Mouse (Mus musculus) embryo, embryonic 11.5 days (tissue): ENCODE data around the gene Cnnm4.
A peak's percentile ranks its signal among the peaks of the same experiment; 100 is the strongest.

Source experiments
- DNase-seq: peaks from one replicate; pipeline ENCODE4 v3.0.0-alpha.2; 2012; ENCODE audit warnings: low read depth, low spot score

Cnnm4 gene

DNA sequence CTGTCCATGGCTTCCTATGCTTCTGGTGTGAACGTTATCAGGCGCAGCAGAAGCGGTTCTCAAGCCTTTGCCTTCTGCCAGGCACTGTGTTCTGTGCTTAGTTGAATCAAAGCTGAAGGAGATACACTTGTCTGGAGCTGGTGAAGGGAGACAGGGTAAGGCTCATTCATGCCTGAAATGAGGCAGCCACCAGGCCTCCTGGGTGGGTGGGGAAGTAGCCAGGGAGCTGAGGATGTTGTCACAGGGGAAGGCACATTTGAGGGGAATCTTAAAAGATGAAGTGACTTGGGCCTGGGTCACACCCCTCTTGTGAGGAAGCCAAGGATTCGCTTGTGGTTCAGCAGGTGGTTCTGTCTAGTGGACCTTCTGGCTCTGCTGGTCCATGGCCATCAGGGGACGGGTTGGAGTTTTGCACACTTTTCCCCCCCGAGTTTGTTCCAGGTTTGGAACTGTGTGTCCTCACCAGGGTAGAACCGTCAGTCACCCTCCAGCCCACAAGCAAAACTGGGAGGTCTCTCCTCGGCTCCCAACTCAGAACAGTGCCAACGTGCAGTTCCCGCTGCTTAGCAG is 1.9 kb downstream of the Cnnm4 start:
- no peak for DNase-seq

DNA sequence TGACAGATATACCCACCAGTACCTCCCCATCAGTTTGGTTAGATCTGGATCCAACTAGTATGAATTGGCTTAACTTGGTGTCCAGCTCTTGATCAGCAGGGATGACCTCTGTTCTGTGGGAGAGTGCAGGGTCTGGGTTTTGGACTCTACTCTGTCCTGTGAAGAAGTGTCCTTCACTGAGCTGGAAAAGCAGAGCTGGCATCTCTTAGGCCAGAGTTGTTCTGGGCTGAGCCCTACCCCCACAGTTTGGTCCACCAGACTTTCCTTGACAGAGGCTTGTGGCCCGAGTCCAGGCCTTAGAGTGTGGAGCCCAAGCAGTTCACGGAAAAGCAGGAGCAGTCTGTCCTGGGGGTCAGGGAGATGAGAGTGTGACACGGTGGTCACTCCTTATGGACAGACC is 3.2 kb downstream of the Cnnm4 start:
- DNase-seq, result no peak

DNA sequence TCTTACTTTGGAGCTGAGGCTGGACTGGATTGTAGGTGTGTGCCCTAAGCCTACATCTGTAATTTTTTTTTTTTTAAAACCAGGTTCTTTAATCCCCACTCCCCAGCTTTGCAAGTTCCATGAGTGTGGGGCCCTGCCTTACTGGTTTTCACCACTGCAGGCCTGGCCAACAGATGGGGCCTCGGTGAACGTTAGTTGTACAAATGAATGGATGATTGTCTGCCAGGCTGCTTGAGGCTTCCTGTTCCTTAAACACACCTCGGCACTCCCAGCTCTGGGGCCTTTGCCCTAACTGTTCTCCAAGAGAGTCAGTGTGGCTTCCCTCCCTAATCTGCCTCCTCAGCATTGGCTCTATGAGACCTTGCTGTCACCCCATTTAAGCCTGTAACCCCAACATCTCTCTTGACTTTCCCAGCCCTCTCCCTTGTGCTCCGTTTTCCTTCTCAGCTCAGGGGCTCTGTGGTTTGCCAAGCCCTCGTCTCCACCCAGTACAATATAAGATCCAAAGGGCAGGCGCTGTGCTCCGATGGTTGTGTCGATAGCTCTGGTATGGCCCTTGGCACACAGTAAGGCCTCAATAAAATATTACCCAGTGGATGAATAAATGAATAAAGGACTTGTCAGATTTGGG is 4.2 kb downstream of the Cnnm4 start:
- DNase-seq, result no peak

DNA sequence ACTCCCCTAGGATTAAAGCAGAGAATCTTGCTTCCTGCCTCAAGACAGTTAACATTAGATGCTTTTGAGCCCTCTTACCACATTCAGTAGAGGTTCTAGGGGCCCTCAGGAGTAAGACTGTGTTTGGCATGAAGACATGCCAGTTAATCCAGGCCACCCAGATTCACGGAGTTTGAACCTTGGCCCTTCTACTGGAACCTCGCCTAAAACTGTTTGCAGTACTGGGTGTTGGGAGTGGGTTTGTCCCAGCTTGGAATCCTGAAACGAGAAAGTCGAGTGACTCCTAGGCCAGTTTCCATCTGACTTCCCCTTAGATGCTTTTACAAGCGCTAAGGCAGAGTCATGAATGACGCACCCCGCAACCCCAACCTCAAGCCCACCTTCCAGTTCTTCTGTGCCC is 5.0 kb downstream of the Cnnm4 start:
- DNase-seq, result no peak

DNA sequence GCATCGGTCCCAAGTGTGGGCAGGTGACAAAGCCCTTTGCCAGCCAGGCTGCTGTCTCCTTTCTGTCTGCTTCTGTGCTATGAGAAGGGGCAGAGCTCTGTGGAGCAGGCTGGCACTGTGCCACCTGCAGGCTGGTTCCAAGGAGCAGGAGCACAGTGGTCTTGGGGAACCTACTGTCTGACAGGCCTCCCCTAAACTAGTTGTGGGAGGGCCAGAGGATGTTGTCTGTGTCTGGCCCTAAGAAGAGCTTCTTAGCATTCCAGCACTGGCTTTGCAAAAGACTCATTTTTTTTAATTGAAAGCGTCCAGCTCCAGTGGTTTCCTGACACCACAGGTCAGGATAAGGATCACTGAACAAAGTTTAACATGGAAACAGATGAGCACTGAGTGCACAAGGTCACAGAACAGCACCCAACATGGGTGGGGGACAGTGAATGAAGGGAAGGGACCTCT is 6.9 kb downstream of the Cnnm4 start:
- no peak for DNase-seq

DNA sequence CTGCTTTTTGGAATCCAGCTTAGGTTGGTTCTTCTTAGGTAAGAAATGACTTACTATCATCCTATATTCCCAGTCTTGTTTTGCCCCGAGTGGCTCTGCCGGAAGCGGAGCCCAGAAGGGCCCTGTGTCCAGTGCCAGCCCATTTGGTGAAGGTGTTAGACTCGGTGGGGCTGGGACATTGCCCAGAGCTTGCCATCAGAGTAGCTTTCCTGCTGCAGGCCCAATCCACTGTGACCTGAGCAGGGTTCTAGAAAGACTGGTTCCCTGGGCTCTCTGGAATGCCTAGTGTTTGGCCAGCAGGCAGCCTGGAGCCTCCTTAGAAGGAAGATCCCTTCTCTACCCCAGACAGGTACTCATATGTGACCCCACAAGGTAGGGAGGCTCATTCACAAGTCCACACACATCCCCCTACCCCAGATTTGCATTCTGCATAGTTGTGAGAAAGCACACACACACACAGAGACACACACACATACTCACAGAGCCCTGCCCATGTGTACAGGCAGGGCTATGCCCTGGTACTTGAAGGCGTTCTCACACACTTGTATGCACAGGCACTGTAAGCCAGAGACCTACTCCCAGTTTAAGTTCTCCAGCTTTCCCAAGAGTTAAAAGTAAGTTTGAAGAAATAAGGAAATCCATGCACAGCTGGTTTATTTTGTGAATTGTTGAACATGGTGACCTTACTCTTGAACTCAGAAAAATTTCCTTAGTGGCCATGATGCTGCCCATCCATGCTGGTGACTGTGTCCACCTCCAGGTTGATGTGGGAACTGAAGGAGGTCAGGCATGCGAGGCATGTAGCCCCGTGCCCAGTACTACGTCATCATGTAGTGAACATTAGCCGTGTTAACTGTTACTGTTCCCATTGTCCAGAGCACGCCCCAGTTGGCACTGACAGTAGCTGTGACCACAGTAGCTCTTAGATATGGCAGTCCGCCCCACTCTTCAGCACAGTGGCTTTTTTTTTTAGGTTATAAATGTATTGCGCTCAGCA is 8.8 kb downstream of the Cnnm4 start:
- DNase-seq, result no peak

DNA sequence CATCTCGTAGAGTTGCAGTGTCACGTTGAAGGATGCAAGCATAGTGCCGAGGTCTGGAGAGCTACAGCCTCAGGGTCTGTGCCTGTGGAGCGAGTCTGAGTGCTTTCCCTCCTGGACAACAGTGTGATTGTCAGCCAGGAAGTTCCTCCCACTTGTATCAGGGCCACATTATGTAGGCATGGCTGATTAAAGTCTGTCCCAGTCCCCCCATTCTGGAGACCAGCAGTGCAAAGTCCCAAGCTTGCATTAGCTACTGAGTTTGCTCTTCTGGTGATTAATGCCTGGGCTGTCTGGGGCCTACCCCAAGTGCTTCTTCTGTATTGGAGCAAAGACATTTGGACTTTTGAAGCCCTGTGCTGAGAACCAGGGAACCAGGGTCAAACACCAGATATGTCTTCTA is 12.4 kb downstream of the Cnnm4 start:
- DNase-seq, result no peak

DNA sequence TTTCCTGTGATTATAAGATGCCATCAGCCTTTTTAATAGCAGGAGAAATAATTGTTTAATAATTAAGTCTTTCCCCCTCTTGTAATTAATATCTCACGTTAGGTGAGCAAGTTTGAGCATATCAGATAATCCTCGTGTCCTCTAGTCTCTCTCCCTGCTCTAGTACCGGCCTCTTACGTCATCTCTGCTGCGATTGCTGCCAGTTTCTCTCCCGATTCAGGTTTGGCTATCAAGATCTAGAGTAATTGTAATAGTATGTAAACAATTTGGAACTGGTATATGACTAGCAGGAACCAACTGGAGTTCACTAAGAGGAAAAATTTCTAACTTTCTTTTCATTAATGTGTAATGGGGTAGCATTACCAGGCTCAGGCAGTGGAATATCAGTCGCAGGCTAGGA is 13.7 kb downstream of the Cnnm4 start:
- no peak for DNase-seq

DNA sequence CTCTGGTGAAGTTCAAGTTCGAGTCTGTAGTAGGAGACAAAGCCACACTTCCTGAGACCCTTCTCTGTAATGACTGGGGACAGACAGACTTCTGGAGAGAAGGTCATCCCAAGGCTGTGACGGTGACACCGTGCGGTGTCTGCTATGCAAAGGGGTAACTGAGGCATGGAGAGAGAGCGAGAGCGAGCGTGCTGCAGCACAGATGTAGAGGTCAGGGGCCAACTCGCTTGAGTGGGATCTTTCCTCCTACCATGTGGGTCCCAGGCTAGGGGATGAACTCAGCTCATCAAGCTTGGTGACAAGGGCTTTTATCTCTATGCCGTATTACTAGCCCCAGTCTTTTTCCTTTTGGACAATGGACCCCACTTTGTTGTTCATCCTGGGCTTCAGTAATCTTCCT is 15.7 kb downstream of the Cnnm4 start:
- no peak for DNase-seq

DNA sequence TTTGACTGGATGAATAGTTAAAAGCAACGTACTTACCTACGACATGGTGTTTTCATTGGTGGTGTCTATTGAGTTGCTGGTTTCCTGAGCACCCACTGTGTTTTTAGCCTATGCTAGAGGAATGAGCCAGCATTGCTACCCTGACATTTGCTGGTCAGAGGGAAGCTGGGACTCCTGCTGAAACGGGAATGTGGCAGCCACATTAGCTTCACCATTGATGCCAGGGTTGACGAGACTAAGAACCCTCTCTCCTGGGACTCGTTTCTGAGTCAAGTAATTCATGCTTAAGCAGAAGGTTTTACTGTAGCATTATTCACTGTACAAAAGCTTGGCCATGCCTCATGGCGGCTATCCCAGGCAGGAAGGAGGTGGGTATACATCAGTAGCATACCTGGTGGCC is 18.2 kb downstream of the Cnnm4 start:
- no peak for DNase-seq

DNA sequence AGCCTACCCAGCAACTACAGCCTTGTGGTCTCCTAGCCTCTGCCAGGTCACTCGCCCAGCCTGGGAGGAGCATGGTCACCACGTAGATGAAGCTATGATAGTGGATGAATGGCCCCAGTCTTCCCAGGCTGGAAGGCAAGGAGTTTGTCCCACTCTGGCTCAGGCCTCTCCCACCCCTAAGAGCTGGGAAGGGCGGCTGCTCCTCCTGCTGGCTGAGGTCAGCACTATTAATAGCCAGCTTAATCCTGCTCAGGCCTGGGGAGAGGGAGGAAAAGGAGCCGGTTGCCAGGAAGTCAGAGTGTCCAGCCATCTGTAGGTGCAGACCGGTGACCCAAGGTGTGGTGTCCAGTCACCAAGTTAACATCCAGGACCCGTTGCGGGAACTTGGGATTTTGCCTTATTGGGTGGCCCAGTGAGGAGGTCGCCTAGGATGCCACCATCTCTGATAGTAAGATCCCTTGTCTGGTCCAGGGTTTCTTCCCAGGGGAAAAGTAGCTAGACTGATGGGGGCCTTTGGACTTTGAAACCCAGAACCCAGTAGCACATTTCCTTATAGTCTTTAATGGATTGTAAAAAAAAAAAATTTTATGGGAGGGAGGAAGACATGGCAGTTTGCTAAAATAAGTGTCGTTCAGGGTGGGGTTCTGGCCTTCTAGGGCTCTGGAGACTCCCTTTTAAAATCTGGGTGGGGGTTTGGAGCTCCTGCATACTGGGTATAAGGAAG is 21.2 kb downstream of the Cnnm4 start:
- DNase-seq, result no peak

DNA sequence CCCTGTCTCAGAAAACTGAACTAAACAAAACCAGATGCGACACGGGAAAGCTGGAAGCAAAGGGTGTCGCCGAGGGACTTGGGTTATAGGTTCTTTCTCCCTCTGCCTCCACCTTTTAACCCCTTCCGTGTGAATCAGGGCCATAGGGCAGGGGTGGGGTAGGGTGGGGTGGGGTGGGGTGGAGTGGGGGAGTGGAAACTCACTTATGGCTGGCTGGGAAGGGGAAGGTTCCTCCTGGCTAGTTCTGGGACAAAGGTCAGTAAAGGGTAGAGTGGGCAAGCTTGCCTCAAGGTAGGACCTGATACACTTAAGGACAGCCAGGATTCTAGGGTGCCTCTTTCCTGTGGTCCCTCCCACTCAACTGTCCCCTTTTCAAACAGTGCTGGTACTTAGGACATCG is 21.9 kb downstream of the Cnnm4 start:
- DNase-seq, result no peak

DNA sequence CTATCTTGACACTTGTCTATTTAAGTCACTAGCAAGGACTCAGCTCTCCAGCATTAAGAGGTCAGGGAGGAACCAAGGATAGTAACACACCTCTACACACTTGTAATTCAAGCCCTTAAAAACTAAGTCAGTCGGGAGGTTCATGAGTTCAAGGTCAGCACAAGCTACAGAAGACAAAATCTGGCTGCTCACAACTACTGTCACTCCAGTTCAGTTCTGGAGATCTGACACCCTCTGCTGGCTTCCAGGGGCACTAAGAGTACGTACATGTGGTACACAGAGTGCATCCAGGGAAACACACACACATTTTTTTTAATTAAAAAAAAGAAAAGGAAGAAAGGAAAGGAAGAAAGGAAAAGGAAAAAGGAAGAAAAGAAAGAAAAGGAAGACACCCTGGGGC is 25.3 kb downstream of the Cnnm4 start:
- DNase-seq, result no peak

DNA sequence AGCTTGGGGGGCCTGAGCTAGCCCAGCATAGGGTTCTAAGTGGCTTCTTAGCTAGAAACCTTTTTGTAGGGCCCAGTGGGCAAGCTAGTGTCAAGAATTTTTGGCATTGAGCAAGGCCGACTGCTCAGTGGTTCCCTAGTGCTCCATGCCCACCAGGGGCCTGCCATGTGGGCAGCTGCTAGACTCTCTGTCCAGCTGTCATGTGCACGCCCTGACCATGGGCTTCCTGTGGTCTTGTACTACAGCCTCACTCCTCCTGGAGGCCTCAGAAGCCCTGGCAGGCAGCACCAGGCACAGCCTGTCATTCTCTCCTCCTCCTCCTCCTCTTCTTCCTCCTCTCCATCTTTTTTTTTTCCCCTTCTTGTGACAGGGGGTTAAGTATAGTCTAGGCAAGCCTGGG is 25.9 kb downstream of the Cnnm4 start:
- no peak for DNase-seq

DNA sequence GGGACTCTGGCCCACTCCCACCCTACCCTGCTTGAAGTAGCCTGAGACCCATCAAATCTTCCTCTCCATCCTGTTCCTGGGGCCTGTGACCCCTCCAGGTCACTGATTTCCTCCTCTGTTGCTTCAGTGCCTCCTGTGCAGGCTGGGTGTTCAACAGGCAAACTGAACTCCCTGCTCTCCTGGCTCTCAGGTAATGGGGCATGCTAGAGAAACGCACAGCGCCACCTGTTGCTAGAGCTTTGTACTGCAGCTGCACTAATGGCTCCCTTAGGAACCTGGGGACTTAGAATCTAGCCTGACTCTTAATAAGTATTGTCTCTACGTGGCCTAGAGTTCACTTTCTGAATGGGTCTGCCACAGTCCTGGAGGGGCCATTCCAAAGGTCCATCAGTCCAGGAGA is 29.8 kb downstream of the Cnnm4 start:
- peak; percentile 56 for DNase-seq

DNA sequence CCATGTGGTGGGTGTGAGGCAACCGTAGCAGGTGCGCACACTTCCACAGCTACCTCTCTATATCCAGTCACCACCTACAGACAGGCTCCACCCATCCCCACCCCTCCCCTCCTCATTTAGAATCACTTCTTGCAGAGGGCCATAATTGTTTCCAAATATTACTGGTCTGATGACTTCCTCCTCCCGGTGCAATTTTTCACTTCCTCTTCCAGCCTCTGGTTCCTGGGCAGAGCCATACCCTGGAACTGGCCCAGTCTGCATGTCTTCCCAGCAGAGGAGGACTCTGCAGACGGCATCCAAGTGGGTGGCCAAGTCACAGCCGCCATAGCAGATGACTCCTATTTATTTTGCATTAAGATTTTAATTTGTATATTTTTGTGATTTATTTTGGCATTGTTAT is 36.8 kb downstream of the Cnnm4 start:
- no peak for DNase-seq

DNA sequence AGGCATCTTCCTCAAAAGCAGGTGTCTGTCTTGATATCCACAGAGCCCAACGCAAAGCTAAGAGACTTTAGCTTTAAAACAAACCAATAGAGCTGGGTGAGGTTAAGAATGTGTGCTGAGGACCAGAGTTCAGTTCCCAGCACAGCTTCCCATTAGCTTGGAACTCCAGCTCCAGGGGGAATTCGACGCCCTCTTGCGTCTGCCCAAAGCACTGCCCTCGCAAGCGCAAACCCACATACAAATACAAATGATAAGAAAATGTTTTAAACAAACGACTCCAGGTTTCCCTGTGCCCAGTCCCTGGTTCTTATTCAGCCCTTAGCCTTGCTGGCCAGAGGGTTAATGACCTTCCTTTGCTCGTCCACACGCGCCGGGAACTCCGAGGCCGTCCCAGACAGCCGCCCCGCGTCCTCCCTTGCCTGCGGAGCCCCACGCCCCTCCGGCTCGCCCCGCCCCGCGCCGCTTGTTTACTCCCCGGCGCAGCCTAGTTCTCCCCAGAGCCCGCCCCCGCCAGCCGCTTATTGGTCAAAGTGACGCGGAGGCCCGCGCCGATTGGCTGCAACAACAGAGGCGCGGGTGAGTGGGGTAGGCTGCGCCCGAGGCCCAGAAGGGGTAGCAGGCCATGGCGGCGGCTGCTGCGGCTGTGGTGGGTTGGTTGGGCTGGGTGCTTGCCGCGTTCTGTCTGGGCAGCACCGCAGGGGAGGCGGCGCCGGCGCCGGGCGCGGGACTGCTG is 40.0 kb downstream of the Cnnm4 start, which contains the start of gene Cnnm3:
TSS of gene Cnnm3 (plus strand) at position 579 of the 733 bp plus-strand sequence.
- DNase-seq, result peak; percentile 96

DNA sequence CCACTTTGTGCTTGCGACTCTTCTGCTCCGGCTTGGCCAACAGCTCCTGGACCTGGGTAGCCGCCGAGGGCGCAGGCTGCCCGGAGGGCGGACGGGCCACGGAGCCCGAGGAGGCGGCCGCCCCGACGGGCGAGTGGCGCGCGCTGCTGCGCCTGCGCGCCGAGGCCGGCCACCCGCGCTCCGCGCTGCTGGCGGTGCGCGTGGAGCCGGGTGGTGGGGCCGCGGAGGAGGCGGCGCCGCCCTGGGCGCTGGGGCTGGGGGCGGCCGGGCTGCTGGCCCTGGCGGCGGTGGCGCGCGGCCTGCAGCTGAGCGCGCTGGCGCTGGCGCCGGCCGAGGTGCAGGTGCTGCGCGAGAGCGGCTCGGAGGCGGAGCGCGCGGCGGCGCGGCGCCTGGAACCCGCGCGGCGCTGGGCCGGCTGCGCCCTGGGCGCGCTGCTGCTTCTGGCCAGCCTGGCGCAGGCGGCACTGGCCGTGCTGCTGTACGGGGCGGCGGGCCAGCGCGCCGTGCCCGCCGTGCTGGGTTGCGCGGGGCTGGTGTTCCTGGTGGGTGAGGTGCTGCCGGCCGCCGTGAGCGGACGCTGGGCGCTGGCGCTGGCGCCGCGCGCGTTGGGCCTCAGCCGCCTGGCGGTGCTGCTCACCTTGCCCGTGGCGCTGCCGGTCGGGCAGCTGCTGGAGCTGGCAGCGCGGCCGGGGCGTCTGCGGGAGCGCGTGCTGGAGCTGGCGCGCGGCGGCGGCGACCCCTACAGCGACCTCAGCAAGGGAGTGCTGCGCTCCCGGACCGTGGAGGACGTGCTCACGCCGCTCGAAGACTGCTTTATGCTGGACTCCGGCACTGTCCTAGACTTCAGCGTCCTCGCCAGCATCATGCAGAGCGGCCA is 40.9 kb downstream of the Cnnm4 start:
- DNase-seq, result no peak

DNA sequence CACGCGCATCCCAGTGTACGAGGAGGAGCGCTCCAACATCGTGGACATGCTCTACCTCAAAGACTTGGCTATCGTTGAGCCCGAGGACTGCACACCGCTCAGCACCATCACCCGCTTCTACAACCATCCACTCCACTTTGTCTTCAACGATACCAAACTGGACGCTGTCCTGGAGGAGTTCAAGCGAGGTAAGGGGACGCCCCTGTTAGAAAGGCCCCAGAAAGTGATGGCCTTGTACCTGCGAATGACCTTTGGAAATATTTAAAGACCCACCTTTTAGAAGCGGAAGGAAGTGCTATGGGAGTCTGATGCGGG is 41.5 kb downstream of the Cnnm4 start:
- DNase-seq, result no peak

DNA sequence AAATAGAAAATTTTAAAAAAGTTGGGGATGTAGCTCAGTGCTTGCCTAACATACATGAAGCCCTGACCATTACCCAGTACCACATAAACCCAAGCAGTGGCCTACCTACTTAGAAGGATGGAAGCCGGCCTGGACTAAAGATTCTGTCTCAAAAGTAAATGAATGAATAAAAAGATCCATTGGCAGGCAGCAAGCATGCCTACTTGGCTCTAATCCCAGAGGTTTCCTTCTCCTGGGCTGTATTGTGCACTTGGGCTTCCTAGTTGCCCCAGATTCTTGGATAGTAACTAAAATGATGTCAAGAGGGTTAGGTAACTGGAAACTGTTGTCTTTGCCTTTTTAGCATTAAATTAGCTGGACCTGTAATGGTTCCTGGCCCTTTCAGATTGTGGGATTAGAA is 41.9 kb downstream of the Cnnm4 start:
- no peak for DNase-seq
